Mouse (Mus musculus) cerebellum, adult 2 months (tissue): ENCODE results near the gene Hprt.

Experiments
- CTCF ChIP-seq: fragments of 200-500 bp; IDR thresholded peaks from 2 replicates; pipeline ENCODE4 v1.5.1; 2011; ENCODE audit warnings: low read depth, mild to moderate bottlenecking, control low read depth, low read length, moderate library complexity, borderline replicate concordance; ENCODE audit not compliant: insufficient read depth
- POLR2A ChIP-seq: fragments of 200-500 bp; IDR thresholded peaks from 2 replicates; pipeline ENCODE4 v1.6.1; 2011; ENCODE audit warnings: low read length, control low read depth, borderline replicate concordance; ENCODE audit not compliant: insufficient read depth

- TF ChIP-seq CTCF (no peak), POLR2A (no peak)
Measured at GRCm38 (mm10) chrX:53053885-53054284, 65.9 kb downstream of the Hprt start.
